Mouse (Mus musculus) neural tube, embryonic 15.5 days (tissue): Measurements from ENCODE around the gene Chrna1. TPM values are rescaled to one million over a fixed set of nuclear protein-coding genes. Genes with fewer than 3 reads are reported as not detected.

Experiments used
- polyA plus RNA-seq: library from polyadenylated mRNA; unstranded; fragments of >200 nt; fragmentation: Nextera tagmentation; extraction: Ambion mirVana; gene quantifications from 2 replicates; pipeline ENCODE4 v1.2.1, GENCODE M21; 2015

Chrna1 gene
- polyA plus RNA-seq, 1 experiment from 2014 or later, result 0.73 TPM

Other genes with a start within 250 kb of the Chrna1 start
- 14.3 and 15.6 TPM in 2 replicates for gene Gpr155, start 193.8 kb downstream of the Chrna1 start, polyA plus RNA-seq
- 2.4 and 4.8 TPM in 2 replicates for gene Wipf1, start 50.6 kb downstream of the Chrna1 start, polyA plus RNA-seq
- 78.8 and 101 TPM in 2 replicates for gene Chn1, start 195.0 kb upstream of the Chrna1 start, polyA plus RNA-seq